Mouse (Mus musculus): ENCODE measurements around the gene Icosl.

GRCm38 (mm10) chr10:78067226-78067625 is 1.9 kb upstream of the Icosl start:
- TF ChIP-seq POLR2A (IDR thresholded peaks at IDR 0.05; ENCODE audit: extremely low read depth, insufficient read depth, low read length) (no peak), CTCF (IDR thresholded peaks at IDR 0.05; ENCODE audit: low read depth, low read length) (no peak)

Measured in liver, adult 2 months (tissue).